Mouse (Mus musculus): ENCODE results near the gene Pklr. TPM values are rescaled to one million over a fixed set of nuclear protein-coding genes. Genes with fewer than 3 reads are reported as not detected.

Pklr gene
- polyA plus RNA-seq, 1 experiment from 2014 or later, result 0.09 TPM

DNA sequence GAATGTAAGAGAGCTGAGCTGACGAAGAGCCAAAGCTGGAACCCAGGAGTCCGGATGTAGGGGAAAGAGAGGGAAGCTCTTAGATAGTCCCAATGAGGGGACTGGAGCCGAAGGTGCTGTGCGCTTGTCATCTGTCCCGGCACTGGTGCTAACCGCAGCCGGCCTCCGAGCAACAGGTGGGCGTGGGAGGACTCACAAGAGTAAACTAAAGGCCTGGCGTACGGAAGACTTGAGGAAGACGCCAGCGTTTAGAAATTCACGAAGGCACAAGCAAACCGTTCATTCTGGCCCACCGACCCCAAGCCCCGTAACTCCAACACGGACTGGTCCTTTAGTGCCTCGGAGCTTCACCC lies 34.5 kb upstream of the Pklr start:
- 0% methylated on average over 19 of the region's 19 CpGs for WGBS
- H3K4me2 ChIP-seq, result peak overlapping the region; percentile 91
- H3K4me3 ChIP-seq, result peak overlapping the region; percentile 56
- peak overlapping the region; percentile 59 for H3K9ac ChIP-seq
- peaks cover 39% of the 10 kb centered on the region for H3K4me1 ChIP-seq (replicated peaks)
- peak; percentile 32 for ATAC-seq (ENCODE audit: low FRiP score, low read depth)
- peaks cover 15% of the 10 kb centered on the region for H3K36me3 ChIP-seq
- no peaks in the 10 kb centered on the region for H3K9me3 ChIP-seq
- H3K27ac ChIP-seq (replicated peaks), result peak overlapping the region; percentile 77
- no peaks in the 10 kb centered on the region for H3K27me3 ChIP-seq

- WGBS, result under 1% methylated on average over 26 of the region's 26 CpGs
Observed at GRCm38 (mm10) chr3:89101812-89102494, 34.0 kb upstream of the Pklr start, which contains the start of gene Fdps. Fdps (minus strand) TSS chr3:89101959.

DNA sequence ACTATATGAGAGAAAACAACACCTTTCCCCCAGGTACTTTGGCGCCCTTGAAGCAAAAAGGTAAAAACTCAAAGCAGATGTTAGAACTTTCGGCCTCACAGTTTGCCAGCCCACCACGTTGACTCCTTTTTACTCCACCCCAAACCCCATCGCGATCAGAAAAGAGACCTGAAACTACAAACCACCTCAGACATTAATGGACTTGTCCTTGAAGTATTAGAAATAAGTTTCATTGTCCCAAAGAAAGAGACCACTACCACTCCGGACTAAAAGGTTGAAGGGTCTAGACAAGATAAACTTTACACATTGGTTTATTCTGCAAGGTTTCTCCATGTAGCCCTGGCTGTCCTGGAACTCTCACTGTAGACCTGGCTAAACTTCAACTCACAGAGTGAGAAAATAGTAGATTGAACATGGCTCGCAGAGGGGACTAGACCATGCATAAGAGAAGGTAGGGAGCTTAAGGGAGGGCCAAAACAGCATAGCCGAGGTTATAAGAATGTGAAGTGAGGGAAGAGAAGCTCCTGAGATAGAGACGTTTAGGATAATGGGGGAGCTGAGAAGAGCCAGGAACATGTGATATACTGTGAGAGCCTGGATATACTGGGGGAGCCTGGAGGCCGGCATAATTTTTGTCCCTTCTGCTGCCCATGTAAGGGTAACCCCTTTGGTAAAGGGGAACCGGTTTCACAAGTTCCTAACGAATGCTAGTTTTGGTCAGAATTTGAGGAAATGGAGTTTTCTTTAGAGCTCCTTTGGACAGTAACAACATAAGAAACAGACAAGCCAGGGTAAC lies 33.2 kb upstream of the Pklr start:
- H3K36me3 ChIP-seq, result peaks cover 6% of the 10 kb centered on the region; the same call in 1 of the 2 replicates
- H3K27me3 ChIP-seq, result no peaks in the 10 kb centered on the region
- no peak overlapping the region for H3K9ac ChIP-seq
- 68% methylated on average over 12 of the region's 12 CpGs for WGBS
- no peaks in the 10 kb centered on the region for H3K9me3 ChIP-seq
- H3K4me2 ChIP-seq, result peak overlapping the region; percentile 57
- peak overlapping the region; percentile 56 for H3K4me3 ChIP-seq
- ATAC-seq (ENCODE audit: low FRiP score, low read depth), result no peak
- H3K4me1 ChIP-seq (replicated peaks), result peaks cover 39% of the 10 kb centered on the region
- peak overlapping the region; percentile 86 for H3K27ac ChIP-seq (replicated peaks)

More at GRCm38 (mm10) chr3:89101812-89102494, 34.0 kb upstream of the Pklr start, which contains the start of gene Fdps:
- Histone ChIP-seq H3K4me3 (peak within 1 kb of the TSS; percentile 56), H3K9ac (peak within 1 kb of the TSS; percentile 59), H3K36me3 (peaks cover 12% of the 10 kb centered on the region), H3K4me2 (peak within 1 kb of the TSS; percentile 91), H3K27me3 (no peaks in the 10 kb centered on the region), H3K9me3 (no peaks in the 10 kb centered on the region), H3K27ac (replicated peaks) (peak within 1 kb of the TSS; percentile 86), H3K4me1 (replicated peaks) (peaks cover 39% of the 10 kb centered on the region)
- ATAC-seq (ENCODE audit: low FRiP score, low read depth), result peak; percentile 99

DNA sequence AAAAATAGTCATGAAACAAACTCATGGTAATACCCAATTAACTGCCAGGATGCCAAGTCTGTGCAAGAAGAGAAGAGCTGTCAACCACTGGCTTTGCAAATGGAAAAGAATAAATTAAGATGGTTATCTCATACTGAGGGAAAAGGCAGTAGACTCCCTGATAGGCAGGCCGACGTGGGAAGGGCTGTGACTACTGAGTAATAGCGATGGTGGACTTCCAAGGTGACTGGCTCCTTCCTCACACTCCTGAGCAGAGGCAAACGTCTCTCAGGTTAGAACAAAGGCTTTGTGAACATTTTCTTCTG lies 32.7 kb upstream of the Pklr start:
- no peak for ATAC-seq (ENCODE audit: low FRiP score, low read depth)
- Histone ChIP-seq H3K9me3 (no peaks in the 10 kb centered on the region), H3K27ac (replicated peaks) (0 out of 2 replicates have a peak overlapping the region, but pooled peaks have one; percentile 86), H3K9ac (no peak overlapping the region), H3K27me3 (no peaks in the 10 kb centered on the region), H3K4me2 (no peak overlapping the region), H3K4me3 (no peak overlapping the region), H3K4me1 (replicated peaks) (peaks cover 36% of the 10 kb centered on the region), H3K36me3 (peaks cover 2% of the 10 kb centered on the region; the same call in 1 of the 2 replicates)
- 75% methylated on average over 4 of the region's 4 CpGs for WGBS

GRCm38 (mm10) chr3:89106881-89107280 lies 29.1 kb upstream of the Pklr start:
- Histone ChIP-seq H3K36me3 (no peaks in the 10 kb centered on the region), H3K27ac (replicated peaks) (no peak overlapping the region), H3K9me3 (no peaks in the 10 kb centered on the region), H3K9ac (no peak overlapping the region), H3K27me3 (no peaks in the 10 kb centered on the region), H3K4me2 (no peak overlapping the region), H3K4me1 (replicated peaks) (peaks cover 8% of the 10 kb centered on the region), H3K4me3 (no peak overlapping the region)
- ATAC-seq (ENCODE audit: low FRiP score, low read depth), result no peak

DNA sequence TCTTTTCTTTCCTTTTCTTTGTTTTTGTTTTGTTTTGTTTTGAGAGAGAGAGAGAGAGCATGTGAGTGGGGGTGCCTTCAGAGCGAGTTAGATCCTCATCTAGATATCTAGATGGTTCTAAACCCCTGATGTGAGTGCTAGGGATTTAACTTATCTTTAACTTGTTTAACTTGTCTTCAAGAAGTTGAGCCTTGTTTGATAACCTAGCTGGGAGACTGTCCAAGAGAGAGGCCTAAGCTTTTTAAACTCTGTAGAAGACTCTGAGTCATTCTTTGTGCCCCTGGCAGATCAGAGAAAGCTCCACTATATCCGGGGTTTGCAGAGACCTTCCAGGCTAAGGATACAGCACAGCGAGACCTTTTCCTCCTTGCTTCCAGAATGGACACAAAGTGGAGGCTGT lies 28.4 kb upstream of the Pklr start:
- no peaks in the 10 kb centered on the region for H3K27me3 ChIP-seq
- H3K9ac ChIP-seq, result no peak overlapping the region
- ATAC-seq (ENCODE audit: low FRiP score, low read depth), result no peak
- 78% methylated on average over 3 of the region's 3 CpGs for WGBS
- H3K4me2 ChIP-seq, result no peak overlapping the region
- no peaks in the 10 kb centered on the region for H3K9me3 ChIP-seq
- H3K4me1 ChIP-seq (replicated peaks), result peaks cover 4% of the 10 kb centered on the region
- H3K36me3 ChIP-seq, result no peaks in the 10 kb centered on the region
- no peak overlapping the region for H3K27ac ChIP-seq (replicated peaks)
- H3K4me3 ChIP-seq, result no peak overlapping the region

GRCm38 (mm10) chr3:89108146-89108545 lies 27.8 kb upstream of the Pklr start:
- WGBS, result 75% methylated on average over 1 of the region's 1 CpGs
- Histone ChIP-seq H3K4me3 (no peak overlapping the region), H3K9ac (no peak overlapping the region), H3K36me3 (no peaks in the 10 kb centered on the region), H3K4me1 (replicated peaks) (no peaks in the 10 kb centered on the region), H3K27me3 (no peaks in the 10 kb centered on the region), H3K4me2 (no peak overlapping the region), H3K27ac (replicated peaks) (no peak overlapping the region), H3K9me3 (no peaks in the 10 kb centered on the region)
- no peak for ATAC-seq (ENCODE audit: low FRiP score, low read depth)

DNA sequence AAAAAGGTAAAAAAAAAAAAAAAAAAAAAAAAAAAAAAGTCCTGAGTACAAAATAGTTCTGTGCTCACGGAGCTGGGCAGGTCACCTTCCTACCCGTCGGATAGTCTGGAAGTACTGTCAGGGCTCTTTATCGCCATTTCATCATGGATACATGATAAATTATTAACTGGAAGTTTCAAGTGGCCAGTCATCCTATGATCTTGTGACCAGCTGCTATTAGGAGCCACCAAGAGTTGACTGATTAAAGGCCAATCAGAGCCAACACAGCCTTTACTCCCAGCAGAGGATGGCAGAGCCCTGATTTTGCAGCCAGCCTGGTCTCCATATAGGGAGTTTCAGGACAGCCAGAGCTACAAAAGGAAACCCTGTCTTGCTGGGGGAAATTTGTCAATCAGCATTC lies 22.9 kb upstream of the Pklr start:
- no peaks in the 10 kb centered on the region for H3K4me1 ChIP-seq (replicated peaks)
- H3K9ac ChIP-seq, result no peak overlapping the region
- no peaks in the 10 kb centered on the region for H3K9me3 ChIP-seq
- no peak overlapping the region for H3K27ac ChIP-seq (replicated peaks)
- no peaks in the 10 kb centered on the region for H3K27me3 ChIP-seq
- WGBS, result 85% methylated on average over 4 of the region's 4 CpGs
- no peaks in the 10 kb centered on the region for H3K36me3 ChIP-seq
- no peak for ATAC-seq (ENCODE audit: low FRiP score, low read depth)
- H3K4me2 ChIP-seq, result no peak overlapping the region
- H3K4me3 ChIP-seq, result no peak overlapping the region

DNA sequence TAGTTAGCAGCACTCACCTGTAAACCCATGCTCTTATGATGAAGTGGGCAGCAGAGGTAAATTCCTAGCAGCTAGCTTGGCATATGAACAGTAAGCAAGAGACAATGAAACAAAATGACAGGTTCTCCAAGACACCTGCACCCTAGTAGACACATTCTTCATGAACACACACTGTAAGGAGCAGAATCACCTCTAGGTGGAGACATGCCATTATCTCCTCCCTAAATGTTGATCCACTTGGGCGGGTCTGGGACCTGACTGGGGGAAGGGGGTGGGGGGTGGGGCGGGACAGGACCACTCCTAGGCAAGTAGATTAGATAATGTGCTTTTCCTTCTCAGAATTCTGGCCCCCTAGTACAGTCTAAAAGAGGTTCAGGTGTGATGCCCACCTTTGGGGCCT lies 20.4 kb upstream of the Pklr start:
- no peaks in the 10 kb centered on the region for H3K36me3 ChIP-seq
- H3K9ac ChIP-seq, result no peak overlapping the region
- H3K4me2 ChIP-seq, result no peak overlapping the region
- WGBS, result 14% methylated on average over 2 of the region's 2 CpGs
- no peak overlapping the region for H3K27ac ChIP-seq (replicated peaks)
- no peaks in the 10 kb centered on the region for H3K9me3 ChIP-seq
- no peak for ATAC-seq (ENCODE audit: low FRiP score, low read depth)
- no peaks in the 10 kb centered on the region for H3K27me3 ChIP-seq
- H3K4me3 ChIP-seq, result no peak overlapping the region
- H3K4me1 ChIP-seq (replicated peaks), result no peaks in the 10 kb centered on the region

DNA sequence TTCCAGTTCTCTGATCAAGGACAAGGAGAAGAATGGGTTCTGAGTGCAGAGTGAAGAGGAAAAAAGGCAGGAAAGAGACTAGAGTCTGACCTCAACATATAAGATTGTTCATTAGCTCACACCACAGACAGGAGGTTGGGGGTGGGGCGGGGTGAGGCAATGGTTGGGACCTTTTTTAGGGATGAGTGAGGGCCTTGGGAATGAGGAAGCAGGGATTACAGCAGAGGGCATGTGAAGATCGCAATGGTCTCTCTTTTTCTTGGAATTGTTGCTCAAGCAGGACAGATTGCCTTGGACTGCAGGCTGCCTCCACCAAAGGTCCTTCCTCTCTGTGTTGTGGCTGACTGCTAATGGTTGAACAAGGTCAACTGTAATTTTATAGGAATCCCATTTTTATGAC lies 12.6 kb upstream of the Pklr start:
- Histone ChIP-seq H3K9ac (no peak overlapping the region), H3K36me3 (no peaks in the 10 kb centered on the region), H3K9me3 (no peaks in the 10 kb centered on the region), H3K4me1 (replicated peaks) (no peaks in the 10 kb centered on the region), H3K4me3 (no peak overlapping the region), H3K4me2 (no peak overlapping the region), H3K27ac (replicated peaks) (no peak overlapping the region), H3K27me3 (no peaks in the 10 kb centered on the region)
- WGBS, result 90% methylated on average over 2 of the region's 2 CpGs
- ATAC-seq (ENCODE audit: low FRiP score, low read depth), result no peak

DNA sequence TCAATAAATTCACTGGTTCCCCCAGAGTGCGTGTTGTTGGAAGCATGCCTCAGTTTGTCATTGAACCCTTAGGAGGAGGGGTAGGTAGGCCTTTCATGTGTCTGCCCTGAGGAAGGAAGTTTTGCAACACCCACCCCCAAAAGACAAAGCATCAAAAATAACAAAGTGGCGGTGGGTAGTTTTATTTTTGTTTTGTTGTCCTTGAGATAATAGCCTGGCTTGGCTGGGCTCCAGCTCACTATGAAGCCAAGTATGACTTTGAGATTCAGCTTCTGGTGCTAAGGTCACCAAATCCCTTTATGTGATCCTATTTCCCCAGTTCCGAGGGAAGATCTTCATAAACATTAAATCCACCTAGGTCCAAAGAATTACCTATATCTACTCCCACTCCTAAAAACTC lies 11.7 kb upstream of the Pklr start:
- Histone ChIP-seq H3K9ac (no peak overlapping the region), H3K27ac (replicated peaks) (no peak overlapping the region), H3K36me3 (no peaks in the 10 kb centered on the region), H3K4me1 (replicated peaks) (no peaks in the 10 kb centered on the region), H3K27me3 (no peaks in the 10 kb centered on the region), H3K4me3 (no peak overlapping the region), H3K4me2 (no peak overlapping the region), H3K9me3 (no peaks in the 10 kb centered on the region)
- ATAC-seq (ENCODE audit: low FRiP score, low read depth), result no peak
- 76% methylated on average over 3 of the region's 3 CpGs for WGBS

- Histone ChIP-seq H3K36me3 (no peaks in the 10 kb centered on the region), H3K4me2 (no peak overlapping the region), H3K9me3 (no peaks in the 10 kb centered on the region), H3K27me3 (no peaks in the 10 kb centered on the region), H3K4me3 (no peak overlapping the region), H3K27ac (replicated peaks) (no peak overlapping the region), H3K4me1 (replicated peaks) (no peaks in the 10 kb centered on the region), H3K9ac (no peak overlapping the region)
- WGBS, result 91% methylated on average over 3 of the region's 3 CpGs
- no peak for ATAC-seq (ENCODE audit: low FRiP score, low read depth)
Observed at GRCm38 (mm10) chr3:89125981-89126380, 10.0 kb upstream of the Pklr start.
